Mouse (Mus musculus) myocyte (in vitro differentiated cells): Measurements from ENCODE around the gene Hoxc6. TPM values are rescaled to one million over a fixed set of nuclear protein-coding genes. Genes with fewer than 3 reads are reported as not detected.

Experiments used
- H3K27me3 ChIP-seq: one replicate; pipeline ENCODE4 v1.6.1; 2011; ENCODE audit not compliant: control insufficient read depth, insufficient read depth, insufficient read length
- H3K36me3 ChIP-seq: one replicate; pipeline ENCODE4 v1.6.1; 2011; ENCODE audit not compliant: control insufficient read depth, insufficient read depth
- H3K4me2 ChIP-seq: one replicate; pipeline ENCODE4 v1.6.1; 2011; ENCODE audit warnings: low read depth, control low read depth
- H3K4me3 ChIP-seq: one replicate; pipeline ENCODE4 v1.5.1; 2011; ENCODE audit warnings: mild to moderate bottlenecking, control low read depth, moderate library complexity
- H3K79me2 ChIP-seq: one replicate; pipeline ENCODE4 v1.6.1; 2011; ENCODE audit not compliant: control insufficient read depth, insufficient read depth
- H3ac ChIP-seq: one replicate; pipeline ENCODE4 v1.6.1; 2011; ENCODE audit not compliant: control insufficient read depth, insufficient read length
- CEBPB ChIP-seq: IDR thresholded peaks from 2 replicates; pipeline ENCODE4 v1.6.1; 2011; ENCODE audit warnings: mild to moderate bottlenecking, moderate library complexity; ENCODE audit not compliant: poor library complexity, insufficient read depth, severe bottlenecking
- E2F4 ChIP-seq: IDR thresholded peaks from one replicate; pipeline ENCODE4 v1.6.1; 2011; ENCODE audit warnings: mild to moderate bottlenecking, control low read depth, moderate library complexity; ENCODE audit not compliant: insufficient read depth
- MAX ChIP-seq: IDR thresholded peaks from one replicate; pipeline ENCODE4 v1.6.1; 2011; ENCODE audit warnings: low read depth, mild to moderate bottlenecking, control low read depth
- MYOD1 ChIP-seq, 3 experiments: IDR thresholded peaks; one replicate each; pipeline ENCODE4 v1.6.1; 2011; ENCODE audit warnings: control low read depth in 2 of 3, low read depth in 2 of 3, mild to moderate bottlenecking in 2 of 3, moderate library complexity in 1 of 3; ENCODE audit not compliant: insufficient read length in 2 of 3, control insufficient read depth in 1 of 3
- MYOG ChIP-seq, 3 experiments: IDR thresholded peaks; one replicate each; pipeline ENCODE4 v1.6.1; 2011; ENCODE audit warnings: control low read depth in 2 of 3, low read depth in 2 of 3, mild to moderate bottlenecking in 2 of 3; ENCODE audit not compliant: insufficient read length in 2 of 3, control insufficient read depth in 1 of 3, insufficient read depth in 1 of 3
- POLR2A ChIP-seq: IDR thresholded peaks from one replicate; pipeline ENCODE4 v1.6.1; 2011; ENCODE audit warnings: low read depth, mild to moderate bottlenecking, control low read depth, moderate library complexity; ENCODE audit not compliant: insufficient read length
- POLR2AphosphoS2 ChIP-seq: IDR thresholded peaks from one replicate; pipeline ENCODE4 v1.6.1; 2011; ENCODE audit warnings: low read depth, control low read depth; ENCODE audit not compliant: insufficient read length
- REST ChIP-seq: IDR thresholded peaks from one replicate; pipeline ENCODE4 v1.6.1; 2011; ENCODE audit warnings: mild to moderate bottlenecking, control low read depth, moderate library complexity; ENCODE audit not compliant: insufficient read depth, insufficient read length
- SRF ChIP-seq: IDR thresholded peaks from one replicate; pipeline ENCODE4 v1.6.1; 2011; ENCODE audit warnings: low read depth; ENCODE audit not compliant: control insufficient read depth, insufficient read length
- TCF12 ChIP-seq: IDR thresholded peaks from one replicate; pipeline ENCODE4 v1.6.1; 2011; ENCODE audit warnings: mild to moderate bottlenecking, control low read depth; ENCODE audit not compliant: poor library complexity, insufficient read depth, severe bottlenecking
- TCF3 ChIP-seq: IDR thresholded peaks from one replicate; pipeline ENCODE4 v1.6.1; 2011; ENCODE audit warnings: low read depth, control low read depth; ENCODE audit not compliant: insufficient read length
- USF1 ChIP-seq: IDR thresholded peaks from one replicate; pipeline ENCODE4 v1.6.1; 2011; ENCODE audit warnings: low read depth, mild to moderate bottlenecking, control low read depth, moderate library complexity
- polyA plus RNA-seq: library from polyadenylated mRNA; unstranded; fragments of >200 nt; fragmentation: generic; extraction: Trizol; gene quantifications from one replicate; pipeline ENCODE4 v1.2.1, GENCODE M21; 2012; ENCODE audit warnings: missing spikeins

The Hoxc6 gene
- polyA plus RNA-seq, 1 experiment, result 14.0 TPM

DNA sequence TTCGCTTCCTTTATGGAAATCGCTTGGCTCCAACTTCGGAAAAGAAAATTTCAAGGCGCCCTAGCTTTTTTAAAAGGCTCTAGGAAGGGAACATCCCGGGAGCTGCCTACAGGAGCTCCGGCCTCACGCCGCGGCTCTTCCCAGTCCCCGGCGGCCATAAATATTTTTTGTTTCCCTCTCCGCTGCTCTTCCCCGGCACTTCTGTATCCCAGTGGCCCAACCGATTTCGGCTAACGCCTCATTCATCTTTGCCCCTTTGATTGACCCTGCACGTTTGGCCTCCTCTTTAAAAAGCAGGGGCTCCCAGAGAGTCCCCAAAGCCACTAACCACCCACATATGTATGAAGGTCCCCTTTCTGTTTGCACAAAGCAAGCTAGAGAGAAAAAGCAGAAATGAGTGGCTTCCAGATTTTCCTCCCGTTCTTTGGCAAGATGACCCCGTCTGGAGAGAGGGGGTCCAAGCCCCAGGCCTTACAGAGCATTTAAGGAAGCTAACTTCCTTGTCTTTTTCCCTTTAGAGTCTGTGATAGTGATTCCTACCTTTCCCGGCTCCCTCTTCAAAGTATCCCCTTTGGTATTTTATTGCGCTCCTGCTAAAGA lies 61.4 kb downstream of the Hoxc6 start:
- Histone ChIP-seq H3K79me2 (no peaks in the 10 kb centered on the region), H3K4me3 (no peak overlapping the region), H3K27me3 (no peaks in the 10 kb centered on the region), H3K36me3 (no peaks in the 10 kb centered on the region), H3ac (no peak overlapping the region), H3K4me2 (no peak overlapping the region)
- TF ChIP-seq USF1, result no peak
- no peak for TF ChIP-seq MAX
- TF ChIP-seq TCF3, result no peak
- no peak for TF ChIP-seq REST
- no peak for TF ChIP-seq E2F4
- TF ChIP-seq MYOG (IDR thresholded peaks at IDR 0.05; ENCODE audit: control insufficient read depth in 1 of 3, insufficient read depth in 1 of 3, insufficient read length in 2 of 3, low read depth in 2 of 3), result no peak
- TF ChIP-seq POLR2A, result no peak
- no peak for TF ChIP-seq MYOD1 (IDR thresholded peaks at IDR 0.05; ENCODE audit: control insufficient read depth in 1 of 3, insufficient read length in 2 of 3, low read depth in 2 of 3)
- no peak for TF ChIP-seq POLR2AphosphoS2
- TF ChIP-seq CEBPB, result no peak
- no peak for TF ChIP-seq TCF12
- no peak for TF ChIP-seq SRF

DNA sequence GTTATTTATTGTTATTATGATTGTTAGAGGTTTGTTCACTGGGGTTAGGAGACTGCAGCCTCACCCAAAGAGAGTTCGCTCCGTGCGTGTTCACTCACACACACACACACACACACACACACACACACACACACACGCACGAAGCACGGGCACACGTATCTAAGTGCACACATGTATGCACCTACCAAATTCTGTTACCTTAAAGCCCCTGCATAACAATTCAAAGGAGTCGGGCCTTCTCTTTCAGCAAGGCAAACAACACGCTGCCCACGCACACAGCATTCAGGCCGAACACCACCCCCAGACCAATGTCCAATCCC lies 61.9 kb downstream of the Hoxc6 start:
- Histone ChIP-seq H3K36me3 (no peaks in the 10 kb centered on the region), H3K27me3 (no peaks in the 10 kb centered on the region), H3ac (no peak overlapping the region), H3K4me3 (no peak overlapping the region), H3K4me2 (no peak overlapping the region), H3K79me2 (no peaks in the 10 kb centered on the region)
- TF ChIP-seq MAX (no peak), E2F4 (no peak), USF1 (no peak), POLR2AphosphoS2 (no peak), TCF3 (no peak), TCF12 (no peak), MYOG (IDR thresholded peaks at IDR 0.05; ENCODE audit: control insufficient read depth in 1 of 3, insufficient read depth in 1 of 3, insufficient read length in 2 of 3, low read depth in 2 of 3) (no peak), REST (no peak), SRF (no peak)

DNA sequence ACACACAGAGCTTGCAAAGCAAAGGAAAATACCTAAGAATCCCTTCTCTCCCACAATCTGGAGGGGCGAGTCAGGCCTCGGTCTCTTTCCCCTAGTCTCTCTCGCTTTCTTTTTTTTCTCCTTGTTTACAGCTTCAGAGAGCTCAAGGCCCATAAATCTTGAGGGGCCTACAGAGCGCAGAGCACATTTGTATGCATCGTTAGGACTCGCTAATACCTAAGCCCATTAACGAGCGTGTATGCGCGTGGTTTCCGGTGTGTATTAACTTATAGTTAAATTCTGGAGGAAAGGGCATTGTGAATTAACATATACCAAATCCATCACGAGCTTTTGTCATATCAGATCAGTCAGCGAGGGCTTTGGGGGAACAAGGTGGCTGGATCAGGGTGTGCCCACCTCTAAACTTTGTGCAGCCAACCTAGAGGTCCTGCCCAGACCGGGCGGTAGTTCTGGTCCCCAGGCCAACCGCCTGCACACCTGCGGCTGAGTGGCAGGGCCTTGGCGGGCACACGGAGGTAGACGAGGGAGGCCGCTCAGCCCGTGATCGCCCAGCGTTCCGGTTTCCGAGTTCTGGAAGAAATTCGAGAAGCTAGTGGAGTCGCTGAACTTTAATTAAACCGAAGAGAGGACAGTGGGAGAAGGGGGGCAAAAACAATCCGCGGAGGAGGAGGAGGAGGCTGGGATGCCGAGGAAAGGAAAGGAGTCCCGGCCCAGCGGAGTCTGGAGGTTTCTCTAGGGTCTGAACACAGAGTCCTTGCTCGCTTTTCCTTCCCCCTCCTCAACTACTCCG lies 62.5 kb downstream of the Hoxc6 start:
- H3ac ChIP-seq, result no peak overlapping the region
- H3K79me2 ChIP-seq, result no peaks in the 10 kb centered on the region
- H3K36me3 ChIP-seq, result no peaks in the 10 kb centered on the region
- no peak overlapping the region for H3K4me3 ChIP-seq
- H3K27me3 ChIP-seq, result no peaks in the 10 kb centered on the region
- no peak overlapping the region for H3K4me2 ChIP-seq
- TF ChIP-seq TCF3 (no peak), TCF12 (no peak), POLR2A (no peak), USF1 (no peak), E2F4 (no peak), MYOD1 (IDR thresholded peaks at IDR 0.05; ENCODE audit: control insufficient read depth in 1 of 3, insufficient read length in 2 of 3, low read depth in 2 of 3) (no peak), SRF (no peak)

DNA sequence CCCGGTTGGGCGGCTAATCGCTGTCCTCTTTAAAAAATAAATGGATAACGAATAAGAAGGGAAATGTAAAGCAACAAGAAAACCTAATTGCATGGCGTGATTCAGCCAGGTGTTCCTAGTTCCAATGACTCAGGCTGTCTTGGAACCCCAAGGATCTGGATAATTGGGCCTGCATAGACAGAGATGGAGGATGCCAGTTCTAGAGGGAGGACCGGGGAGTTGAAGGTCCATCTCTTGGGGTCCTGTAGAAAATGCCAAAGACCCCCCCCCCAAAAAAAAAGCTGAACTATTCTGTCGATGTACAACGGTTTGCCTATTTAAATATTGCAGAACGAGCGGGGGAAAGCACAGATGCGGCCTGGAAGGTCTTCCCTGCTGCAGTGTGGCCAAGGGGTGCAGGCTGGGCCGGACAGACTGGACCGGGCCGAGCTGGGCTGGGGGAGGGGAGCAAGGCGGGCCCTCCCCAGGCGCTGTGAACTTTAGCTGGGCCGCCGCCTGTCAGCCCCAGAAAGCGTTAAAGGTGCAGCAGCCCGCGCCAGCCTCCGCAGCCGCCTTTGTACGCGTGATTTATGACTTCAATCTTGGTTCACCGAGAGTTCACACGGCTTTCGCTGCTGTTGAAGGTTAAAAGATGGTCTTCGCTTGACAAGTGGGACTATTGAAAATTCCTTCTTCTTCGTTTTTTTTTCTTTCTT lies 63.2 kb downstream of the Hoxc6 start:
- H3K4me3 ChIP-seq, result no peak overlapping the region
- H3K4me2 ChIP-seq, result no peak overlapping the region
- TF ChIP-seq REST (no peak), MAX (no peak), TCF3 (no peak), CEBPB (no peak), MYOD1 (IDR thresholded peaks at IDR 0.05; ENCODE audit: control insufficient read depth in 1 of 3, insufficient read length in 2 of 3, low read depth in 2 of 3) (no peak), MYOG (IDR thresholded peaks at IDR 0.05; ENCODE audit: control insufficient read depth in 1 of 3, insufficient read depth in 1 of 3, insufficient read length in 2 of 3, low read depth in 2 of 3) (no peak), SRF (no peak), TCF12 (no peak), E2F4 (no peak)
- no peaks in the 10 kb centered on the region for H3K27me3 ChIP-seq
- H3ac ChIP-seq, result no peak overlapping the region
- H3K36me3 ChIP-seq, result no peaks in the 10 kb centered on the region
- no peaks in the 10 kb centered on the region for H3K79me2 ChIP-seq

Other genes with a start within 250 kb of the Hoxc6 start
- gene Hoxc13, start 77.2 kb upstream of the Hoxc6 start, polyA plus RNA-seq, result 5.8 TPM
- 5.6 TPM for gene Hoxc12, start 61.5 kb upstream of the Hoxc6 start, polyA plus RNA-seq
- 20.5 TPM for gene Hoxc11, start 43.8 kb upstream of the Hoxc6 start, polyA plus RNA-seq
- 43.5 TPM for gene Hoxc10, start 31.5 kb upstream of the Hoxc6 start, polyA plus RNA-seq
- gene Hoxc5, start 30.8 kb upstream of the Hoxc6 start, polyA plus RNA-seq, result 1.2 TPM
- gene Hoxc9, start 21.8 kb upstream of the Hoxc6 start, polyA plus RNA-seq, result 10.5 TPM
- gene Hoxc8, start 7.7 kb upstream of the Hoxc6 start, polyA plus RNA-seq, result 0.71 TPM
- 3.6 TPM for gene Hoxc4, start 20.7 kb downstream of the Hoxc6 start, polyA plus RNA-seq
- gene Smug1, start 168.8 kb downstream of the Hoxc6 start, polyA plus RNA-seq, result 18.6 TPM
- gene Cbx5, start 241.6 kb downstream of the Hoxc6 start, polyA plus RNA-seq, result 54.8 TPM
- 285 TPM for gene Hnrnpa1, start 242.2 kb downstream of the Hoxc6 start, polyA plus RNA-seq